Mouse (Mus musculus) C2C12 (cell line): ENCODE measurements around the gene Iffo2.

ENCODE experiments used
- CTCF ChIP-seq: IDR thresholded peaks from one replicate; pipeline ENCODE4 v1.5.1; 2011; ENCODE audit not compliant: control insufficient read depth, insufficient read depth, insufficient read length
- MAX ChIP-seq: IDR thresholded peaks from one replicate; pipeline ENCODE4 v1.6.1; 2011; ENCODE audit warnings: mild to moderate bottlenecking, control low read depth
- MYOD1 ChIP-seq: IDR thresholded peaks from one replicate; pipeline ENCODE4 v1.6.1; 2011; ENCODE audit warnings: low read depth; ENCODE audit not compliant: control insufficient read depth, insufficient read length

- TF ChIP-seq CTCF (no peak), MYOD1 (no peak), MAX (no peak)
Observed at GRCm38 (mm10) chr4:139488325-139488724, 42.0 kb upstream of the Iffo2 start.
